Mouse (Mus musculus) CD8-positive naive resting alpha-beta T cell, adult 2 months (primary cell): ENCODE measurements around the gene Garem2.
A peak's percentile ranks its signal among the peaks of the same experiment; 100 is the strongest.

Source experiments
- DNase-seq, 2 experiments: peaks; one replicate each; pipeline ENCODE4 v3.0.0; 2022; ENCODE audit warnings: low read depth in 2 of 2, low spot score in 2 of 2

The Garem2 gene

GRCm38 (mm10) chr5:30152007-30152406 lies 47.0 kb downstream of the Garem2 start:
- no peak for DNase-seq

DNA sequence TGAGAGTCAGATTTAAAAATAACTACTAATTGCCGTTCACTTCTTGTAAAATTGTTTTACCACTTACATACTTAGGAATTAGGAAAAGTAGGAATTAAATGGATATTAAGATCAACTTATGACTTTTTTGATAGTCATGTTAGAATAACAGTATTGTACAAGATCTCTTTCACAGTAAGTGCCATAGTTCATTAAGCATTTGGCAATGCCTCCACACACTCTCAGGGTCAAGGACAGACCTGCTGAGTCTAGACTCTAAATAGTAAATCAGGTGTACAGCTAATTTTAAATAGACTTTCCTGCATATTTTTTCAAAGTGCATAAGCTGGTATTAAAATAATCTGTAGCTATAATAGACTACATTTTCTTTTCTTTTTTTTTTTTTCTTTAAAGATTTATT lies 47.5 kb downstream of the Garem2 start:
- DNase-seq = no peak

DNA sequence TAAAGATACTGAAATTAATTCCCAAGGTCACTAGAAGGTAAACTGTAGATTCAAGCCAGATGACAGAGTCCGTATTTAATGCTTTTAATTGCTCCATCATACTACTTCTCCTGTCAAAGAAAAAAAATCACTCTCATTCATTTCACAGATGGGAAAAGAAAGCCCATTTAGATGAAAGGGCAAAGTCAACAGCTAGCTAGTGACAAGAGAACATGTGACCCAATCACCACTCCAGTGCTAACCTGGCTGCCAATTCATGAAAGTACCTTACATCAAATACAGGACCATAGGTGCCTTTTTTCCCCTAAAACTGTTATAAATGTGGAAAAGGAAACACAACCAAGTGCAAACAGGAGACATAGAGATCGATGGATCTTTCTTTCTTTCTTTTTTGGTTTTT lies 48.3 kb downstream of the Garem2 start:
- DNase-seq = no peak

- DNase-seq = no peak
Observed at GRCm38 (mm10) chr5:30154013-30154412, 49.1 kb downstream of the Garem2 start.

GRCm38 (mm10) chr5:30154474-30155394 lies 49.8 kb downstream of the Garem2 start, which contains the start of the genes Hadha and Hadhb:
TSS of gene Hadha (minus strand) at chr5:30155162.
TSS of gene Hadhb (plus strand) at chr5:30155248.
- DNase-seq = peak; percentile 93 to 96

DNA sequence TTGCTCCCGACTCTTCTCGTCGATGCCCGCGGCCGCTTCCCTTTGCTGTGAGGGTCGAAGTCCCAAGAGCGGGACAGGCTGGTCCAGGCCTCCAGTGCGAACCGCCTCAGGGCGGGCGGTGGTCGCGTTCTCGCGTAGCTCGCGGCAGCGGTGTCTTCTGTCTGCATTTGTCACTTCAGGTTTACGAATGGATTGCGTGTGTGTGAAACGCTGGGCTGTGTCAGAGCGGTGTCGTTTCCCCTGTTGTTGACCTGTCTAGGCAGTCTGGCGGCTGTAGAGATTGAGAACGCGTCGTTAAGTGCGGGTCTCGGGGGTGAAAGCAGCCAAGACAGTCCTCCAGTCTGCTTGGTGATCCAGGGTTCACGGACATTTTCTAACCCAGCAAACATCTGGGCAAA lies 50.4 kb downstream of the Garem2 start:
- DNase-seq = no peak

GRCm38 (mm10) chr5:30155821-30156629 lies 51.1 kb downstream of the Garem2 start:
- peak in 1 of 2 experiments; percentile 23 for DNase-seq

GRCm38 (mm10) chr5:30159601-30160000 lies 54.6 kb downstream of the Garem2 start:
- DNase-seq = no peak

GRCm38 (mm10) chr5:30161836-30162235 lies 56.9 kb downstream of the Garem2 start:
- no peak for DNase-seq

DNA sequence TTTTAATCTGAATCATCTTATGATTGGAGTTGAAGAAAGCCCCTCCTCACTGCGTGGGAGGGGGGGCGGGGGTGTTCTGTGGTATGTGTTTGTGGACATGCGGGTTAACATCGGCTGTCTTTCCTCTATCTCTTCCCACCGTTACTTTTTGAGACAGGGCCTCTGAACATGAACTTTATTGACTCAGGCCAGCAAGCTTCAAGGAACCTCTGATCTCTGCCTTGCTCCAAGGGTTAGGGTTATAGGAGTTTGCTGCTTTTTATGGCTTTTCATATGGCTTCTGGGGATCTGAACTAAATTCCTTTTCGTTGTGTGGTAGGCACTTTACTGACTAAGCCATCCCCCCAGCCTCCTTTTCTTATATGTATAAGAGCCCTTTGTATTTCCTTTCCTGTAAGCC lies 57.4 kb downstream of the Garem2 start:
- DNase-seq = no peak

GRCm38 (mm10) chr5:30165234-30165946 lies 60.4 kb downstream of the Garem2 start:
- DNase-seq = no peak
